Mouse (Mus musculus) liver, embryonic 12.5 days (tissue): Measurements from ENCODE around the gene Lasp1. TPM values are rescaled to one million over a fixed set of nuclear protein-coding genes. Genes with fewer than 3 reads are reported as not detected.

Experiments used
- ATAC-seq: fragments of 200-750 bp; cut with Nextera tagmentation; 2 replicates; pipeline ENCODE4 v1.8.0; 2017; ENCODE audit warnings: moderate number of reproducible peaks, mild to moderate bottlenecking, moderate library complexity
- H3K27ac ChIP-seq: fragments of 300-500 bp; sonication (generic); 2 replicates; pipeline ENCODE4 v1.5.1; 2016; ENCODE audit warnings: mild to moderate bottlenecking
- H3K27me3 ChIP-seq: fragments of 300-500 bp; sonication (generic); replicated peaks from 2 replicates; pipeline ENCODE4 v1.6.1; 2016; ENCODE audit warnings: mild to moderate bottlenecking, moderate library complexity
- H3K36me3 ChIP-seq: fragments of 300-500 bp; sonication (generic); 2 replicates; pipeline ENCODE4 v1.6.1; 2016; ENCODE audit warnings: mild to moderate bottlenecking, moderate library complexity
- H3K4me1 ChIP-seq: fragments of 300-500 bp; sonication (generic); 2 replicates; pipeline ENCODE4 v1.6.1; 2016
- H3K4me2 ChIP-seq: fragments of 300-500 bp; sonication (generic); 2 replicates; pipeline ENCODE4 v1.6.1; 2016; ENCODE audit warnings: mild to moderate bottlenecking, moderate library complexity
- H3K4me3 ChIP-seq: fragments of 300-500 bp; sonication (generic); 2 replicates; pipeline ENCODE4 v1.5.1; 2016; ENCODE audit warnings: mild to moderate bottlenecking, moderate library complexity
- H3K9ac ChIP-seq: fragments of 300-500 bp; sonication (generic); 2 replicates; pipeline ENCODE4 v1.6.1; 2016; ENCODE audit warnings: mild to moderate bottlenecking, moderate library complexity
- H3K9me3 ChIP-seq: fragments of 300-500 bp; sonication (generic); replicated peaks from 2 replicates; pipeline ENCODE4 v1.6.1; 2016; ENCODE audit warnings: mild to moderate bottlenecking, moderate library complexity
- WGBS: fragments of 180-500 bp; shearing (Covaris S2); methylation state at CpG from one replicate; pipeline ENCODE4 v1.1.7; 2016; ENCODE audit not compliant: insufficient replicate concordance; 5-methylcytosine and 5-hydroxymethylcytosine counted together
- polyA plus RNA-seq: library from polyadenylated mRNA; unstranded; fragments of >200 nt; fragmentation: Nextera tagmentation; extraction: Ambion mirVana; gene quantifications from 2 replicates; pipeline ENCODE4 v1.2.1, GENCODE M21; 2016

Lasp1 gene
- polyA plus RNA-seq, 1 experiment from 2014 or later: 37.6 TPM

GRCm38 (mm10) chr11:97837641-97838149, 38.9 kb downstream of the Lasp1 start:
- H3K27ac ChIP-seq: peak overlapping the region; percentile 36; the same call in 1 of the 2 replicates
- no peak overlapping the region for H3K9ac ChIP-seq
- WGBS: 18% methylated on average over 7 of the region's 7 CpGs
- no peaks in the 10 kb centered on the region for H3K27me3 ChIP-seq
- H3K4me2 ChIP-seq: no peak overlapping the region
- ATAC-seq: peak; percentile 62; the same call in 1 of the 2 replicates
- H3K36me3 ChIP-seq: peaks cover 47% of the 10 kb centered on the region
- peaks cover 69% of the 10 kb centered on the region for H3K4me1 ChIP-seq
- H3K4me3 ChIP-seq: no peak overlapping the region
- H3K9me3 ChIP-seq: no peaks in the 10 kb centered on the region

GRCm38 (mm10) chr11:97838779-97839440, 40.1 kb downstream of the Lasp1 start:
- ATAC-seq: no peak
- H3K4me2 ChIP-seq: no peak overlapping the region

GRCm38 (mm10) chr11:97839441-97840134, 40.8 kb downstream of the Lasp1 start:
- H3K9me3 ChIP-seq: no peaks in the 10 kb centered on the region
- peaks cover 32% of the 10 kb centered on the region for H3K36me3 ChIP-seq
- H3K9ac ChIP-seq: no peak overlapping the region
- peak overlapping the region; percentile 51 for H3K27ac ChIP-seq
- no peaks in the 10 kb centered on the region for H3K27me3 ChIP-seq
- WGBS: 60% methylated on average over 11 of the region's 11 CpGs
- H3K4me1 ChIP-seq: peaks cover 69% of the 10 kb centered on the region
- no peak overlapping the region for H3K4me3 ChIP-seq
- no peak for ATAC-seq
- no peak overlapping the region for H3K4me2 ChIP-seq

More at GRCm38 (mm10) chr11:97838779-97839440, 40.1 kb downstream of the Lasp1 start:
- peak overlapping the region; percentile 51 for H3K27ac ChIP-seq
- 51% methylated on average over 10 of the region's 10 CpGs for WGBS
- H3K9me3 ChIP-seq: no peaks in the 10 kb centered on the region
- peaks cover 39% of the 10 kb centered on the region for H3K36me3 ChIP-seq
- peaks cover 69% of the 10 kb centered on the region for H3K4me1 ChIP-seq
- H3K9ac ChIP-seq: no peak overlapping the region
- H3K4me3 ChIP-seq: no peak overlapping the region
- H3K27me3 ChIP-seq: no peaks in the 10 kb centered on the region

GRCm38 (mm10) chr11:97840135-97840490, 41.3 kb downstream of the Lasp1 start:
- 75% methylated on average over 2 of the region's 2 CpGs for WGBS
- peaks cover 27% of the 10 kb centered on the region for H3K36me3 ChIP-seq
- ATAC-seq: no peak
- no peaks in the 10 kb centered on the region for H3K27me3 ChIP-seq
- peak overlapping the region; percentile 74 for H3K4me2 ChIP-seq
- H3K9me3 ChIP-seq: no peaks in the 10 kb centered on the region
- H3K9ac ChIP-seq: no peak overlapping the region
- no peak overlapping the region for H3K4me3 ChIP-seq
- H3K4me1 ChIP-seq: peaks cover 63% of the 10 kb centered on the region
- H3K27ac ChIP-seq: no peak overlapping the region

GRCm38 (mm10) chr11:97840539-97840954, 41.7 kb downstream of the Lasp1 start, which contains the start of gene B230217C12Rik:
Gene B230217C12Rik, plus strand, starts transcription at chr11:97840780.
- Histone ChIP-seq H3K27ac (peak within 1 kb of the TSS; percentile 61), H3K36me3 (peaks cover 23% of the 10 kb centered on the region), H3K27me3 (no peaks in the 10 kb centered on the region), H3K4me3 (peak within 1 kb of the TSS; percentile 54), H3K9ac (peak within 1 kb of the TSS; percentile 52), H3K4me1 (peaks cover 59% of the 10 kb centered on the region), H3K9me3 (no peaks in the 10 kb centered on the region), H3K4me2 (peak within 1 kb of the TSS; percentile 74)
- 6% methylated on average over 6 of the region's 6 CpGs for WGBS
- ATAC-seq: 0 out of 2 replicates have a peak, but pooled peaks have one; percentile 14

- peaks cover 18% of the 10 kb centered on the region for H3K36me3 ChIP-seq
- H3K27me3 ChIP-seq: no peaks in the 10 kb centered on the region
- peak overlapping the region; percentile 74 for H3K4me2 ChIP-seq
- peak overlapping the region; percentile 54 for H3K4me3 ChIP-seq
- peak; percentile 51 for ATAC-seq
- WGBS: 8% methylated on average over 22 of the region's 22 CpGs
- peak overlapping the region; percentile 52 for H3K9ac ChIP-seq
- no peak overlapping the region for H3K27ac ChIP-seq
- H3K4me1 ChIP-seq: peaks cover 55% of the 10 kb centered on the region
- H3K9me3 ChIP-seq: no peaks in the 10 kb centered on the region
Observed at GRCm38 (mm10) chr11:97840991-97841661, 42.3 kb downstream of the Lasp1 start.

GRCm38 (mm10) chr11:97842001-97842400, 43.2 kb downstream of the Lasp1 start:
- peak overlapping the region; percentile 74 for H3K4me2 ChIP-seq
- peaks cover 9% of the 10 kb centered on the region for H3K36me3 ChIP-seq
- H3K27me3 ChIP-seq: no peaks in the 10 kb centered on the region
- ATAC-seq: no peak
- H3K9me3 ChIP-seq: no peaks in the 10 kb centered on the region
- no peak overlapping the region for H3K27ac ChIP-seq
- no peak overlapping the region for H3K9ac ChIP-seq
- peaks cover 47% of the 10 kb centered on the region for H3K4me1 ChIP-seq
- no peak overlapping the region for H3K4me3 ChIP-seq
- WGBS: 69% methylated on average over 4 of the region's 4 CpGs

- WGBS: 63% methylated on average over 6 of the region's 6 CpGs
- Histone ChIP-seq H3K27me3 (no peaks in the 10 kb centered on the region), H3K4me1 (no peaks in the 10 kb centered on the region), H3K9me3 (no peaks in the 10 kb centered on the region), H3K36me3 (no peaks in the 10 kb centered on the region), H3K9ac (no peak overlapping the region), H3K4me3 (no peak overlapping the region), H3K27ac (no peak overlapping the region), H3K4me2 (no peak overlapping the region)
- no peak for ATAC-seq
Observed at GRCm38 (mm10) chr11:97850367-97850766, 51.6 kb downstream of the Lasp1 start.

GRCm38 (mm10) chr11:97851601-97852000, 52.8 kb downstream of the Lasp1 start:
- H3K4me2 ChIP-seq: no peak overlapping the region
- WGBS: 68% methylated on average over 2 of the region's 2 CpGs
- H3K9me3 ChIP-seq: no peaks in the 10 kb centered on the region
- H3K27me3 ChIP-seq: no peaks in the 10 kb centered on the region
- no peak overlapping the region for H3K9ac ChIP-seq
- H3K4me3 ChIP-seq: no peak overlapping the region
- no peak overlapping the region for H3K27ac ChIP-seq
- H3K36me3 ChIP-seq: no peaks in the 10 kb centered on the region
- ATAC-seq: no peak
- H3K4me1 ChIP-seq: no peaks in the 10 kb centered on the region

GRCm38 (mm10) chr11:97855473-97855872, 56.7 kb downstream of the Lasp1 start:
- no peak overlapping the region for H3K4me2 ChIP-seq
- H3K9me3 ChIP-seq: no peaks in the 10 kb centered on the region
- ATAC-seq: no peak
- WGBS: 72% methylated on average over 2 of the region's 2 CpGs
- H3K4me3 ChIP-seq: no peak overlapping the region
- H3K27me3 ChIP-seq: no peaks in the 10 kb centered on the region
- H3K9ac ChIP-seq: no peak overlapping the region
- no peak overlapping the region for H3K27ac ChIP-seq
- H3K4me1 ChIP-seq: no peaks in the 10 kb centered on the region
- no peaks in the 10 kb centered on the region for H3K36me3 ChIP-seq

- 55% methylated on average over 2 of the region's 2 CpGs for WGBS
- no peak for ATAC-seq
- no peak overlapping the region for H3K4me3 ChIP-seq
- H3K27ac ChIP-seq: no peak overlapping the region
- no peaks in the 10 kb centered on the region for H3K36me3 ChIP-seq
- H3K4me1 ChIP-seq: no peaks in the 10 kb centered on the region
- H3K4me2 ChIP-seq: no peak overlapping the region
- no peak overlapping the region for H3K9ac ChIP-seq
- H3K9me3 ChIP-seq: no peaks in the 10 kb centered on the region
- no peaks in the 10 kb centered on the region for H3K27me3 ChIP-seq
Observed at GRCm38 (mm10) chr11:97862148-97862547, 63.3 kb downstream of the Lasp1 start.

- WGBS: 76% methylated on average over 5 of the region's 5 CpGs
- Histone ChIP-seq H3K9ac (no peak overlapping the region), H3K9me3 (no peaks in the 10 kb centered on the region), H3K27ac (no peak overlapping the region), H3K27me3 (no peaks in the 10 kb centered on the region), H3K4me2 (no peak overlapping the region), H3K4me3 (no peak overlapping the region), H3K4me1 (no peaks in the 10 kb centered on the region), H3K36me3 (no peaks in the 10 kb centered on the region)
- no peak for ATAC-seq
Observed at GRCm38 (mm10) chr11:97865421-97865820, 66.6 kb downstream of the Lasp1 start.
